Mouse (Mus musculus): ENCODE data around the gene Gcnt3.

Gene Gcnt3

DNA sequence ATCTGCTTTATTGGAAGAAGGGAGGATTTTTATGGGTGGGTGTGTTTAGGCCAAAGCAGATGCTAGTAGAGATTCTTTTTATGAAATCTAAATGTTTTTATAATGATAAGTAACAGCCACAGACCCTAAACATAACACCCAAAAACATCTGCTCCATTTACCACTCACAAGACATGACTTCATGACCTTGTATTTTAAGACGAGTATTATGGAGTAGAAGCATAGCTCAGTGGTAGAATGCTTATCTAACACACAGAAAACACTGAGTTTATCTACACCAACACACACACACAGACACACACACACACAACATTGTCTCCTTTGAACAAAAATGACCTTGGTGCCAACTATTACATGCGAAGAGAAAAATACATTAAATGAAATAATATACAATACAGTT, 7.0 kb upstream of the Gcnt3 start:
- WGBS, result 84% methylated on average over 2 of the region's 2 CpGs

GRCm38 (mm10) chr9:70042935-70043334, 5.0 kb upstream of the Gcnt3 start:
- WGBS, result 59% methylated on average over 1 of the region's 1 CpGs

GRCm38 (mm10) chr9:70042137-70042536, 4.2 kb upstream of the Gcnt3 start:
- WGBS, result 96% methylated on average over 4 of the region's 4 CpGs

DNA sequence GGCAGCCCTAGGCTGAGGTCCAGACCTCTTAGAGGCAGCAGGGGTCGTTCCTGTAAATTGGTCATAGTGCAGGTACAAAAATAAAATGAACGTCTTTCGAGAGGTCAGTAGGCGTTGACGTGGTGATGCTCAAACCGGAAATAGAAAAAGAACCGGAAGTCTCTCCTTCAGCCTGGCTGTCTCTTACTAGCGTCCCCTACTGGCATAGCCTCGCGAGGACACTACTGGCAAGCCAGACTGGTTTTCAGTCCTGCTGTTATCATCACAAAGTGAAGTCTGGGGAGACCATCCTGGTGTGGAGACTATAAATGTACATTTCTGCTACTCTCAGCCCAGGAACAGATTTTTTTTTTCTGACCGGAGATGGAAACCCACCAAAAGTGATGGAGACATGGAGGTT, 2.7 kb upstream of the Gcnt3 start:
- WGBS, result 81% methylated on average over 11 of the region's 11 CpGs

GRCm38 (mm10) chr9:70039597-70040385, 1.9 kb upstream of the Gcnt3 start:
- WGBS, result 76% methylated on average over 6 of the region's 6 CpGs

DNA sequence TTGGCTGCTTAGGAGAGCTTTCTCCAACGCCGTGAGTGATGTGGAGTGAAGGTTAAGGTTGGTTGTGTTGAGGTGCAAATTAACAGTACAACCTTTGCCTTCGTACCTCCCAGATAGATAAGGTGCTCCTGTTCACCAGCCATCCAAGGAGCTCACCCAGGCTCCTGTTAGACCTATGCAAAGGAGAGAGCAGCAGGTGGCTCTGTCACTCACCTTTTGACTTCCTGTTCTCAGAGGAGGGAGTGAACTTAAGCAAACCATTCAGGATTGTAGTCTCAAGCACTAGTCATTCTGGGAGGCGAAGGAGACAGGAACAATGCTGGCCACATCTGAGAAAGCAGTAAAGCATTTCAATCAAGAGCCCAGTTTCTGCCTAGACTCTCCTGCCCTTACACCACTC, 1.2 kb downstream of the Gcnt3 start:
- WGBS, result 86% methylated on average over 4 of the region's 4 CpGs

DNA sequence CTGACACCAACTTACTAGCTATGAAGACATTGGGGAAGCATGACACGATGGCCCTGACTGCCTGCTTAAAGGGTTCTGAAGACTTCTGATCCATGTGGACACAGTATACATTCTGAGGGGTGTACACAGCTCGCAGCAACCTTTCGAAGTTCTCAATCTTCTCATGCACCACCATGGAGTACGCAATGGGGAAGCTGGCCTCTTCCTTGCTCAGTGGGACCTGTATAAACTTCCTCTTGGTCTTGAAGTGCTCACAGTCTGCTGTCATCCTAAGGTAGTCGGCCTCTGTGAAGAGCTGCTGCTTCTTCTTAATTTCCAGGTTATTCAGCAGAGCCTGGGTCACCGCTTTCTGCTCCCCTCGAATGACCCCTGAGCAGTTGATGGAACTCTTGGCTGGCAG, 3.2 kb downstream of the Gcnt3 start:
- WGBS, result 86% methylated on average over 7 of the region's 7 CpGs

GRCm38 (mm10) chr9:70033056-70033455, 4.8 kb downstream of the Gcnt3 start:
- 77% methylated on average over 9 of the region's 9 CpGs for WGBS

DNA sequence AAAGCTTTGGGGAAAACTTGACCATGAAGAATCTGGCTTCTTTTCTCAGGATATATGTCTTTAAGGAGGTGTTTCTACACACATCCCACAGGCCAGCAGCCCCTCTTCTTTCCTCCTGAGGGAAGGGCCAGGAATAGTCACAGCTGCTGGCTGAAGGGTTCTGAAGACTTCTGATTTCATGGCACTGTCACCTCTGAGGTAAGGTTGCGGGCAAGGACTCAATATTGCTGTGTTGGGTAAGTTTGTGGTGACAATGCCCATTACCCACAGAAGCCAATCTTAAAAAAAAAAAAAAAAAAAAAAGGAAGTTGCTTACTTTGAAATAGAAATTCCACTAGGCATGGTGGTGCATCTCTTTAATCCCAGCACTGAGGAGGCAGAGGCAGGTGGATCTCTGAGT, 5.7 kb downstream of the Gcnt3 start:
- WGBS, result 100% methylated on average over 1 of the region's 1 CpGs

DNA sequence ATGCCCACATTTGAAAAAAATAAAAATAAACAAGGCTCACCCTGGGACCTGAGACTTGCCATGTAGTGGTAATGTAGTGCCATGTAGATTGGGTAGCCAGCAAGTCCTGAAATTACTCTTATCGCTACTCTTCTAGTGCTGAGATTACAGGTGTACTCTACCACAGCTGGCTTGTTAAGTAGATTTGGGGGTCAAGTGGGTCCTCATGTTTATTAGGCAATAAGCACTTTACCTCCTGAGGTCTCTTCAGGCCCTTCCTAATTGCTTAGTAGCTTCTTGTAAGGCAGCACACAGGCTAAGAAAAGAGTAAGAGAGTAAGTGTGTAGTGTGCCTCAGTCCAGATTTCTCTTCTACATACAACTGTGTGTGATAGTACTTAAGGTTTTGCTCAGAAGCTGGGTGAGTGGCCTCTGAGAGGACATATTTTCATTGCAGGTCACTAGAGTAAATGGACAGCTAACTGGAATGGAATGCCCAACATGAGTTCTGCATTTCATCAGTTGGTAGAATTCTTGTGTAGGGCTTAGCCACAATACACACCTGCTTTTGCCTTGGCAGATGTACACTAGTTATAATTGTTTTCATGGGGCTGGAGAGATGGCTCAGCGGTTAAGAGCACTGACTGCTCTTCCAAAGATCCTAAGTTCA, 12.4 kb downstream of the Gcnt3 start:
- WGBS, result 86% methylated on average over 2 of the region's 2 CpGs

GRCm38 (mm10) chr9:70023615-70024014, 14.3 kb downstream of the Gcnt3 start:
- 74% methylated on average over 1 of the region's 1 CpGs for WGBS

- 74% methylated on average over 4 of the region's 4 CpGs for WGBS
Observed at GRCm38 (mm10) chr9:70022083-70022482, 15.8 kb downstream of the Gcnt3 start.

DNA sequence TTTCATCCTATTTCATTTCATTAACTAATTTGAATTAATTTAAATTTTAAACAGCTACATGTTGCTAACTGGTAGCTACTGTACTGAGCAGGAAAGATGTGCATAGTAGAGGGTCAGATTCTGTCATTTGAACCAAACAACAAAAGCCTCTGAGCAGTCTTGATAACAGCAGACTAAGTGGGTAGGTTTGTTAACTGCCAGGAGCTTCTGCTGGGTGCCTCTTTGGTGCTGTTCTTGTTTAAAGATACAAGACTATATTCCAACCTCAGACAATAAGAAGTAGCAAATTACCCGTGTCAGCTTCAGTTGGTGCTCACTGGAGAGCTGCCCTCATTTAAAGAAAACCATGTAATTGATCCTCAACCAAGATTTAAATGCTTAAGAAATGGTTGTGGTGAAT, 16.3 kb downstream of the Gcnt3 start:
- WGBS, result 66% methylated on average over 1 of the region's 1 CpGs

DNA sequence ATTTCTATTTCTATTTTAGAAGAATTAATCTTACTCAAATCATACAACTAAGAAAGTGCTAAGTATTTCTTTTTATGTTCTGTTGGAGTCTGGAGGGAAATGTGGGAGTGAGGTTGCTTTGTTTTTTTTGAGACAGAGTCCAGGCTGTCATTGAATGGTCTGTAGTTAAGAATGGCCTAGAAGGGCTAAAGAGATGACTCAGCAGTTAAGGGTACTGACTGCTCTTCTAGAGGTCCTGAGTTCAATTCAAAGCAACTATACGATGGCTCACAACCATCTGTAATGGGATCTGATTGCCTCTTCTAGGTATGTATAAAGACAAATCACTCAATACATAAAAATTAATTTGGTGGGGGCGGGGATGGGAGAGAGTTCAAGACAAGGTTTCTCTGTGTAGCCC, 22.3 kb downstream of the Gcnt3 start:
- WGBS, result 90% methylated on average over 2 of the region's 2 CpGs

DNA sequence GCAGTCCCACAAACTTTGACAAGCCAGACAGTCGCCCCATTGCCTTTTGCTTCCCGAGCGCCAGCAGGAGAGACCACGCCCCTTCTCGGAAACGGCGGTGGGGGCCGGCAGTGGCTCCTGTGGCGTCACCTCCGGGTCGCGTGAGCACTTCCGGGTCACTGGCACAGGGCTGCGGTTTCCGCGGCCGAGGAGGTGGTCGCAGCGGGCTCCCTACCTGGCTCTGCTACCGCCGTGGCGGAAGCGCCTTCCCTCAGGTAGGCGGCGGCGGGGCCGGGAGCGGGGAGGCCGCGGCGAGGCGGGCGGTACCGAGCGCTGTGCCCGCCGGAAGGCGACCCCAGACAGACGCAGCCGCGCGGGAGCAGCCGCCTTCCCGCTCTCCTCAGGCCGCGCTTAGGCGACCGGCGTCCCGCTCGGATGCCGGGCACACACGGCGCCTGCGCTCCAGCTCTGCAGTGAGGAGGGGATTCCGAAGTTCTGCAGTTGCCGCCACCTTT, 25.4 kb downstream of the Gcnt3 start, which contains the start of gene Gtf2a2:
TSS of gene Gtf2a2 (plus strand) at position 143 of the 494 bp plus-strand sequence.
- WGBS, result 1% methylated on average over 54 of the region's 57 CpGs

- WGBS, result 51% methylated on average over 14 of the region's 14 CpGs
Observed at GRCm38 (mm10) chr9:70011537-70012407, 26.1 kb downstream of the Gcnt3 start.

- WGBS, result 93% methylated on average over 5 of the region's 5 CpGs
Observed at GRCm38 (mm10) chr9:70010781-70011473, 27.0 kb downstream of the Gcnt3 start.

- WGBS, result 86% methylated on average over 8 of the region's 8 CpGs
Observed at GRCm38 (mm10) chr9:70009754-70010304, 28.1 kb downstream of the Gcnt3 start.

DNA sequence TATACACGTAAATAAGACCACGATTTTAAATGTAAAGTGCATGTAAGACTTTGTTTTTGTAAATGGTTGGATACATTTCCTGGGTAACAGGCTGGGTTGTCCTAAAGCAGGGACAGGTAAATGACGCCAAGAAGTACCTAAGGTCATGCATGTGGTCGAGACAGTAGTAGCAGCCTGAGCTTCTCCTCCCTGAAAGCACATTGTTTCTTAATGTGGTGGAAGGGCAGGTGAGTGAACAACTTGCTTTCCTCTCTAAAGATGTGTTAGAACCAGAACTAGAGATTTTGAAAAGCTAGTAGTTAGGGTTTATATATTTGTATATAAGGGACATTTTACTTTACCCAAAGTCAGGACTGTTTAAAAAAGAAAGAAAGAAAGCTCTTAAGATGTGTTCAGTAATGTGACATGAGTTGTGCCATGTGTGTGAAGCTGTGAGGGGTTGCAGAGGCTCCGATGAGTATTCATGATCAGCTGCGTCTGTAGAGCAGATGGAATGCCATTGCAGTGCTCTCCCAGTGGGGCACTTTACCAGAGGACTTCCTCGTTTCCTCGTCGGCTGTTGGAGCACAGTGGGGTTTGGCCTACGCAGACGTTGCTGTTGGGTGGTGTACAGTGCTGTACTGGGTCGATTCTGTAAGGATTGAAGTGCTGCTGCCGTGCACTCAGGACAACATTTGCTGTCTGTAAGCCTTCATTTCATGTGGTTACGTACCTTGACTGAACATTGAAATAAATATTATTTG, 30.2 kb downstream of the Gcnt3 start:
- WGBS, result 82% methylated on average over 14 of the region's 14 CpGs

DNA sequence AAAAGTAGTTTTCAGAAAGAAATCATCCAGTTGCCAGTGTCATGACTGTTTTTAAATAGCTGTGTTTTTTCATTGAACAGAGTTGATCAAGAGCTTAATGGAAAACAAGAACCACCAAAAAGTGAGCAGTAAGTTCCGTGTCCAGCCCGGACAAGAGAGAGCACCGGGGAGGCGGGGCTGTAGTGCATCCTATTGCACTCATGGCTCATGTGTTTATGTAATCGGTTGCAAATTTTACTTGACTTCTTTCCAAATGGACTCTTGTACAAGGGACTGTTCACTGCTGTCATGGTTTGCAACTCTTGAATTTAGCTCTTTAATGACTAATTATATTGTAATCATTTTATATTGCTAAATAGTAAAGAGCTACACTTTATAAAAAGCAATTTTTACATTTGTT, 30.9 kb downstream of the Gcnt3 start:
- 85% methylated on average over 5 of the region's 5 CpGs for WGBS

DNA sequence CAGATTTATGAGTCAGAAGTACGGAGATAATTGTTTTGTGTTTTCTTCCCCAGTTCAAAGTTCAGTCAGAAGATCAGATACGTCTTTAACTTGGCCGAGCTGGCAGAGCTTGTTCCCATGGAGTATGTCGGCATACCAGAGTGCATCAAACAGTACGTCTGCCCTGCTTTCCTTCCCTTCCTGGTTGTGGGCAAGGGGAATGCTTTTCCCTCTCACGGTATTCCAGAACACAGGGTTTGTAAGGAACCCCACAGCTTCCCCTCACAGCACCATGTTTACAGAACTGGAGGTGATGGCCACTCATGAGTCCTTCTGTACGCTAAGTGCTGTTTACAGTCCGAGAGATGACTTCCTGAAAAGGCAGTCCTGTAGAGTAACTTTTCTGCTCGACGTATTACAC, 34.4 kb downstream of the Gcnt3 start:
- WGBS, result 87% methylated on average over 10 of the region's 10 CpGs
